Mouse (Mus musculus) ES-Bruce4 (cell line): ENCODE measurements around the gene Hsd17b12. TPM values are rescaled to one million over a fixed set of nuclear protein-coding genes. Genes with fewer than 3 reads are reported as not detected.

Experiments
- H3K27ac ChIP-seq: 2 replicates; pipeline ENCODE4 v1.5.1; 2012; ENCODE audit warnings: low read length, inconsistent platforms; ENCODE audit not compliant: insufficient read depth
- H3K27me3 ChIP-seq: 2 replicates; pipeline ENCODE4 v1.6.1; 2012; ENCODE audit warnings: mild to moderate bottlenecking, low read length, inconsistent platforms; ENCODE audit not compliant: control insufficient read depth, poor library complexity, insufficient read depth, severe bottlenecking
- H3K36me3 ChIP-seq: 2 replicates; pipeline ENCODE4 v1.6.1; 2012; ENCODE audit warnings: inconsistent platforms, mild to moderate bottlenecking, low read length, moderate library complexity; ENCODE audit not compliant: control insufficient read depth, poor library complexity, insufficient read depth, severe bottlenecking
- H3K4me1 ChIP-seq: one replicate; pipeline ENCODE4 v1.8.1; 2011; ENCODE audit warnings: low read length; ENCODE audit not compliant: control insufficient read depth, insufficient read depth
- H3K4me3 ChIP-seq: 2 replicates; pipeline ENCODE4 v1.5.1; 2011; ENCODE audit warnings: low read depth, mild to moderate bottlenecking, low read length
- H3K9ac ChIP-seq: 2 replicates; pipeline ENCODE4 v1.6.1; 2012; ENCODE audit warnings: low read depth, mild to moderate bottlenecking, inconsistent platforms; ENCODE audit not compliant: poor library complexity, severe bottlenecking
- H3K9me3 ChIP-seq: replicated peaks from 2 replicates; pipeline ENCODE4 v1.6.1; 2012; ENCODE audit warnings: mild to moderate bottlenecking, low read length, inconsistent platforms; ENCODE audit not compliant: control insufficient read depth, poor library complexity, insufficient read depth, severe bottlenecking
- CTCF ChIP-seq: IDR thresholded peaks from one replicate; pipeline ENCODE4 v1.8.1; 2011; ENCODE audit warnings: low read depth, low read length
- EP300 ChIP-seq: IDR thresholded peaks from 2 replicates; pipeline ENCODE4 v1.6.1; 2011; ENCODE audit warnings: low read depth, low read length; ENCODE audit not compliant: insufficient read depth
- POLR2A ChIP-seq: IDR thresholded peaks from one replicate; pipeline ENCODE4 v1.8.1; 2011; ENCODE audit warnings: low read length; ENCODE audit not compliant: insufficient read depth
- polyA plus RNA-seq: library from polyadenylated mRNA; stranded (reverse); fragments of >200 nt; gene quantifications from 2 replicates; pipeline ENCODE4 v1.2.4, GENCODE M21; 2011; ENCODE audit warnings: low read depth; ENCODE audit not compliant: missing spikeins, insufficient read depth, insufficient read length

Hsd17b12 gene
- polyA plus RNA-seq, 1 experiment: 101 TPM

DNA sequence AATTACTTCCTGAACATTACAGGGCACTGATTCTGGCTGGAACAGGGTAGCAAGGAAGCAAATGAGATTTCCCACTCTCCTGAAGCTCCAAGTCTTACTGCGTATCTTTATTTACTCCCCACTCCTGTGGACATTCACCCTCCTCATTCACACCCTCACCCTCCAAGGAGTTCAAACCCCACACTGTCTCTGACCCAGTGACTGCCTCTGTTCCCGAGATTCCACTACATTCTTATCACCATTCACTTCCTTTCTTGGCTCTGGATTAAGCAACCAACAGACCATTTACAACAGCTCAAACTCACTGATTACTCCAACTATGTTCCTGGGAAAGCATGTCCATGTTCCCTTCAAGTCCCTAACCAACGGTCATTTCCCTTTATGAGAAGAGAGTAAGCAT lies 166.4 kb downstream of the Hsd17b12 start:
- H3K9me3 ChIP-seq: no peaks in the 10 kb centered on the region
- TF ChIP-seq EP300: no peak
- TF ChIP-seq POLR2A: no peak
- TF ChIP-seq CTCF: no peak
- no peaks in the 10 kb centered on the region for H3K27me3 ChIP-seq
- H3K36me3 ChIP-seq: peaks cover 29% of the 10 kb centered on the region
- no peak overlapping the region for H3K9ac ChIP-seq
- no peak overlapping the region for H3K4me3 ChIP-seq
- H3K27ac ChIP-seq: no peak overlapping the region
- no peaks in the 10 kb centered on the region for H3K4me1 ChIP-seq

DNA sequence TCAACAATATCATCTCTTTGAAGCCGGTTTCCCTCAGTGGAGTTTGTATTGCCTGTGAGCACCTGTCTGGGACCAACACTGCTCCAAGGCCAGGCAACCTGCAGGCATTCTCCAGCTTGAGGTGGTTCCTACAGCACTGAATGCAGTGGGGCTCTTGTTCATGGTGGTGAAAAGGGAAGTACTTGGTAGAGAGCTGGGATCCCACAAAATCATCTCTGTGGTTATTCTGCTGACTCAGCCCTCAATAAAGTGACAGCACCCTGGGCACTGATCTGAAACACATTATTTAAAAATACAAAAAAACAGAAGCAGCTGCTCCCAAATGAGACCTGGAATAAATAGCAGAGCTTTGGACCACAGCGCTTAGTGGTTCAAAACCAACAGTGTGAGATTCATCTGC lies 169.3 kb downstream of the Hsd17b12 start:
- H3K36me3 ChIP-seq: peaks cover 16% of the 10 kb centered on the region; the same call in 1 of the 2 replicates
- no peak overlapping the region for H3K27ac ChIP-seq
- H3K27me3 ChIP-seq: no peaks in the 10 kb centered on the region
- TF ChIP-seq POLR2A (no peak), CTCF (no peak), EP300 (no peak)
- no peak overlapping the region for H3K9ac ChIP-seq
- H3K9me3 ChIP-seq: no peaks in the 10 kb centered on the region
- H3K4me3 ChIP-seq: no peak overlapping the region
- H3K4me1 ChIP-seq: no peaks in the 10 kb centered on the region

Other genes starting within 250 kb of the Hsd17b12 start
- gene Gm13889, start 200.8 kb downstream of the Hsd17b12 start, polyA plus RNA-seq: 0.49 TPM in 1 of 2 replicates, not detected in the other
- gene Gm27027, start 161.6 kb downstream of the Hsd17b12 start, polyA plus RNA-seq: not detected in 2 replicates
- 31.3 and 35.7 TPM in 2 replicates for gene Alkbh3, start 147.2 kb downstream of the Hsd17b12 start, polyA plus RNA-seq
- gene Ttc17, start 248.7 kb upstream of the Hsd17b12 start, polyA plus RNA-seq: 18.4 and 21.9 TPM in 2 replicates